Mouse (Mus musculus): Measurements from ENCODE around the gene Actg2.

Gene Actg2

GRCm38 (mm10) chr6:83471739-83472138 lies 64.3 kb downstream of the Actg2 start:
- TF ChIP-seq GATA4 (IDR thresholded peaks at IDR 0.05; ENCODE audit: insufficient replicate concordance, low read length): no peak

- no peak for TF ChIP-seq GATA4 (IDR thresholded peaks at IDR 0.05; ENCODE audit: insufficient replicate concordance, low read length)
Measured at GRCm38 (mm10) chr6:83464011-83464410, 72.1 kb downstream of the Actg2 start.

All from liver, adult (tissue).